Mouse (Mus musculus) liver, embryonic 15.5 days (tissue): Measurements from ENCODE around the gene Flt1. TPM values are rescaled to one million over a fixed set of nuclear protein-coding genes. Genes with fewer than 3 reads are reported as not detected.

Experiments
- ATAC-seq: fragments of 200-750 bp; cut with Nextera tagmentation; 2 replicates; pipeline ENCODE4 v1.8.0; 2017; ENCODE audit warnings: moderate number of reproducible peaks, mild to moderate bottlenecking, moderate library complexity; ENCODE audit not compliant: insufficient read depth
- H3K27ac ChIP-seq: fragments of 300-500 bp; sonication (generic); replicated peaks from 2 replicates; pipeline ENCODE4 v1.5.1; 2015; ENCODE audit warnings: mild to moderate bottlenecking, inconsistent platforms
- H3K27me3 ChIP-seq: fragments of 300-500 bp; sonication (generic); 2 replicates; pipeline ENCODE4 v1.6.1; 2015; ENCODE audit warnings: mild to moderate bottlenecking, inconsistent platforms
- H3K36me3 ChIP-seq: fragments of 300-500 bp; sonication (generic); replicated peaks from 2 replicates; pipeline ENCODE4 v1.6.1; 2015; ENCODE audit warnings: moderate library complexity, mild to moderate bottlenecking, inconsistent platforms
- H3K4me1 ChIP-seq: fragments of 300-500 bp; sonication (generic); replicated peaks from 2 replicates; pipeline ENCODE4 v1.6.1; 2015; ENCODE audit warnings: inconsistent platforms
- H3K4me2 ChIP-seq: fragments of 300-500 bp; sonication (generic); 2 replicates; pipeline ENCODE4 v1.6.1; 2015; ENCODE audit warnings: moderate library complexity, mild to moderate bottlenecking, inconsistent platforms
- H3K4me3 ChIP-seq: fragments of 300-500 bp; sonication (generic); replicated peaks from 2 replicates; pipeline ENCODE4 v1.5.1; 2015; ENCODE audit warnings: mild to moderate bottlenecking, inconsistent platforms
- H3K9ac ChIP-seq: fragments of 300-500 bp; sonication (generic); 2 replicates; pipeline ENCODE4 v1.6.1; 2015; ENCODE audit warnings: moderate library complexity, mild to moderate bottlenecking, inconsistent platforms
- H3K9me3 ChIP-seq: fragments of 300-500 bp; sonication (generic); replicated peaks from 2 replicates; pipeline ENCODE4 v1.6.1; 2016; ENCODE audit warnings: inconsistent platforms
- WGBS: fragments of 180-500 bp; shearing (Covaris S2); methylation state at CpG from one replicate; pipeline ENCODE4 v1.1.7; 2015; ENCODE audit warnings: mixed read lengths; ENCODE audit not compliant: insufficient replicate concordance; 5-methylcytosine and 5-hydroxymethylcytosine counted together
- polyA plus RNA-seq: library from polyadenylated mRNA; unstranded; fragments of >200 nt; fragmentation: Nextera tagmentation; extraction: Ambion mirVana; gene quantifications from 2 replicates; pipeline ENCODE4 v1.2.1, GENCODE M21; 2015

Gene Flt1
- polyA plus RNA-seq, 1 experiment from 2014 or later: 2.9 TPM

DNA sequence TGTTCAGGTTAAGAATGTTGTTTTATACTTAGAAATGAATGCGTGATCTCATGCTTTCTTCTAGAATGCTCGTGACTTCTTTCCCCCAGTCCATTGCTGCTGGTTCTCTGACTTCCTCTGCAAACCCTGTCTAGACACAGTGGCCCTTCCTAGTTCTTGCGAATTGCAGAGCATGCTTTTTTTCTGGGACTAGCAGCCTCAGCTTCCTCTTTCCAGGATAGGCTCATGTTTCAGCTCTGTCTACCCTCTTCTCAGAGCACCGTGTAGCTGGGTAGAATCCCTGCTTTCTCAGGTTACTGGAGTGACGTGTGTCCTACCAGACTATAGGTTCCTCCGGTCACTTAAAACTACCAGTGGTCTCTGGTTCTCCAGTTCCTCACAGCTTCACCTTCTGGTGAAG is 183.5 kb downstream of the Flt1 start:
- no peaks in the 10 kb centered on the region for H3K9me3 ChIP-seq
- no peak overlapping the region for H3K27ac ChIP-seq
- H3K4me1 ChIP-seq: no peaks in the 10 kb centered on the region
- WGBS: 57% methylated on average over 6 of the region's 6 CpGs
- ATAC-seq: no peak
- H3K4me2 ChIP-seq: no peak overlapping the region
- peaks cover 75% of the 10 kb centered on the region for H3K36me3 ChIP-seq
- no peak overlapping the region for H3K9ac ChIP-seq
- no peaks in the 10 kb centered on the region for H3K27me3 ChIP-seq
- no peak overlapping the region for H3K4me3 ChIP-seq

DNA sequence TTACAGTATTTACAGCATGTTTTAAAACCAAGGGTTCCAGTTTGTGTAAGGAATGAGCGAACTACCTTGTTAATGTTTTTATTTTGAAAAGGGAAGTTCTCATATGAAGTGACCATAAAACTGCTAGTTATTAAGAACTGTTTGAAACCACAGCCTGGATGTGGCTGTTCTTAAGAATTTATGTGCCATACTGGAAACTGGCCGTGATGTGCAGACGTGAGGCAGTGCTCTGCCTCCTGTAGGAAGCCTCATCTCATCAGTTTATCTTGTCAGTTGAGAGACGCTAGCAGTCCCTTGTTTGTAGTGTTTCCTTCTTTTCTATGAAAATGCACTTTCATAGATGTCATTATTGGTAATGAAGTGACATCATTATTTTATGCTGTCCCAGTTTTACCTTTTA is 186.0 kb downstream of the Flt1 start:
- H3K9ac ChIP-seq: no peak overlapping the region
- H3K4me3 ChIP-seq: no peak overlapping the region
- ATAC-seq: no peak
- H3K27ac ChIP-seq: no peak overlapping the region
- no peaks in the 10 kb centered on the region for H3K4me1 ChIP-seq
- no peak overlapping the region for H3K4me2 ChIP-seq
- no peaks in the 10 kb centered on the region for H3K27me3 ChIP-seq
- peaks cover 79% of the 10 kb centered on the region for H3K36me3 ChIP-seq
- H3K9me3 ChIP-seq: no peaks in the 10 kb centered on the region
- WGBS: 69% methylated on average over 4 of the region's 4 CpGs

DNA sequence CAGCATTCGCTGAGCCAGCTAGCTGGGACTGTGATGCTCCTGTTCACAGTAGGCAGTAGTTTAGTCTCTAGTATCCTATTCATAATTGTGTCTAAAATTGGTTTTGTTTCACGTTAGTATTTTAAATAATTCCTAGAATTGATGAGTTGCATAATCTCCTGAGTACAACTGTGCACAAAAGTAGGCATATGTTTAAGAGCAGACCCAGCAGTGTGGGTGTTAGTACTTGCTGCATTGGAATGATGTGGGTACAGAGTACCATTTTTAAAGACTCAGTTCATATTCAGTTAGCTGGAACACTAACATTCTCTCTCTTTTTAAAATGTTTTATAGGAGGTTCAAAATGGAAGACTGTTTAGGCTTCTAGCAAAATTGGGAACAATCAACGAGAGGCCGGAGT is 186.4 kb downstream of the Flt1 start:
- Histone ChIP-seq H3K9me3 (no peaks in the 10 kb centered on the region), H3K9ac (no peak overlapping the region), H3K4me1 (no peaks in the 10 kb centered on the region), H3K27ac (no peak overlapping the region), H3K36me3 (peaks cover 77% of the 10 kb centered on the region), H3K4me3 (no peak overlapping the region), H3K4me2 (no peak overlapping the region), H3K27me3 (no peaks in the 10 kb centered on the region)
- no peak for ATAC-seq
- 85% methylated on average over 4 of the region's 4 CpGs for WGBS

DNA sequence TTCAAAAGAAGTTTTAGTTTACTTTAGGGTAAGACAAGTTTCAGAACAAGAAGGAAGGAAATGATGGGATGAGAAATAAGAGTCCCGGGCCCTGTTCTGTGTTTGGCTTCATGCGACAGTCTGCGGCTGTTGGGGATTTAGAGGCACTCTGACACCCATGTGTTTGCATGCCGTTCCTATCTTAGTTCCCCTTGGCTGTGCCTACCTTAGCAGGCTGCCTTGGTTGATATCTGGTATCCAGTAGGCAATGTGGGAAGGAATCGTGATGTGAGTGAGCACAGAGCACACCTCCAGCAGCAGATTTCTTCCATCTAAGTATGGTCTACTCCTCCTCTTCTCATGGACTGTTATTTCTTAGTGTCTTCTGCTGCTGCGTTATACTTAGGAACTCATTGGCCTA is 193.8 kb downstream of the Flt1 start:
- peaks cover 72% of the 10 kb centered on the region for H3K36me3 ChIP-seq
- no peak overlapping the region for H3K4me2 ChIP-seq
- H3K27ac ChIP-seq: no peak overlapping the region
- no peaks in the 10 kb centered on the region for H3K4me1 ChIP-seq
- H3K9ac ChIP-seq: no peak overlapping the region
- no peaks in the 10 kb centered on the region for H3K9me3 ChIP-seq
- 82% methylated on average over 6 of the region's 6 CpGs for WGBS
- no peak for ATAC-seq
- no peaks in the 10 kb centered on the region for H3K27me3 ChIP-seq
- no peak overlapping the region for H3K4me3 ChIP-seq

DNA sequence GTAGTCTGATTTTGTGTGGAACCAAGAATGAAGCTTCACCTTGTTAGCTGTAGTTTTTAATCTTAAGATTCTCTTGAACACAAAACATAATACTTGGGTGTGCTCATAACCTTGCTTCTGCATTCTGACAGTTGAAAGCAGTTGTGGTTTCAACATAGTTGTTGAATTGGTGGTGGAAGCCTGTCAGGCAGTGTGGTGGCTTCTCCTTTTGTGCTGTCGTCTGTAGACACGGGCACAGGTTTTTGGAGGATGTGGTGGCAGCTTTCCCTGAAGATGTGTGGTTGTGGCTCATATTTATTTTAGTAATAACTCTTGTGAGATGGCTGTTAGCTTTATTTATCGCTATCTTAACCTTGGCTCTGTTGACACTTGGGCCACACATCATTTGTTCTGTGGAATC is 198.0 kb downstream of the Flt1 start:
- no peak overlapping the region for H3K4me3 ChIP-seq
- no peak overlapping the region for H3K9ac ChIP-seq
- peaks cover 70% of the 10 kb centered on the region for H3K36me3 ChIP-seq
- H3K27ac ChIP-seq: no peak overlapping the region
- no peaks in the 10 kb centered on the region for H3K4me1 ChIP-seq
- no peak overlapping the region for H3K4me2 ChIP-seq
- WGBS: 37% methylated on average over 3 of the region's 3 CpGs
- H3K9me3 ChIP-seq: no peaks in the 10 kb centered on the region
- H3K27me3 ChIP-seq: no peaks in the 10 kb centered on the region
- ATAC-seq: no peak

DNA sequence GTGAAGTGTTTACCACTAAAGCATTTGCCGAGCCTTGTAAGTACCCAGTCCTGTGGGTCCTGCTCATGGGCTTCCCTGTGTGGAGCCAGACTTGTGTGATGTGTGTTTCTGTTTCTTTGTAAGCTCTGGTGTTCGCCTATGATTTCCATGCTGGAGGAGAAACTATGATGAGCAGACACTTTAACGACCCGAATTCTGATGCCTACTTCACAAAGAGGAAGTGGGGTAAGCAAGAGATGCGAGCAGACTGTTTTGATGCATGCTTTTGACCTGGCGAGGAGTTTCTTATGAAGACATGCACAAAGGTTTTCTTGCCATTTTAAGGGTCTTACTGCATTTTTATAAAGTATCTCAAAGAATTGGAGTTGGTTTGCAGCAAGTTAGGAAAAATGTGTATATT is 198.8 kb downstream of the Flt1 start:
- peaks cover 73% of the 10 kb centered on the region for H3K36me3 ChIP-seq
- 53% methylated on average over 6 of the region's 6 CpGs for whole genome bisulfite sequencing
- no peak overlapping the region for H3K9ac ChIP-seq

More for the DNA sequence above, 198.8 kb downstream of the Flt1 start:
- Histone ChIP-seq H3K9me3 (no peaks in the 10 kb centered on the region), H3K4me3 (no peak overlapping the region), H3K27me3 (no peaks in the 10 kb centered on the region), H3K4me2 (no peak overlapping the region), H3K27ac (no peak overlapping the region), H3K4me1 (no peaks in the 10 kb centered on the region)
- ATAC-seq: no peak

Other genes starting within 250 kb of the Flt1 start
- gene Pomp, start 134.4 kb upstream of the Flt1 start, polyA plus RNA-seq: 175 and 209 TPM in 2 replicates
- gene Slc46a3, start 168.8 kb upstream of the Flt1 start, polyA plus RNA-seq: 15.2 and 17.0 TPM in 2 replicates
- gene Mtus2, start 231.3 kb upstream of the Flt1 start, polyA plus RNA-seq: 0.70 and 1.2 TPM in 2 replicates